Mouse (Mus musculus) heart, postnatal 0 days (tissue): ENCODE results near the gene Ccdc187. TPM values are rescaled to one million over a fixed set of nuclear protein-coding genes. Genes with fewer than 3 reads are reported as not detected.
A peak's percentile ranks its signal among the peaks of the same experiment; 100 is the strongest.

ENCODE experiments used
- ATAC-seq: fragments of 200-750 bp; cut with Nextera tagmentation; 2 replicates; pipeline ENCODE4 v1.8.0; 2017; ENCODE audit warnings: low read depth, moderate number of reproducible peaks, moderate library complexity; ENCODE audit not compliant: insufficient read depth
- DNase-seq: peaks from one replicate; pipeline ENCODE4 v3.0.0-alpha.2; 2016; ENCODE audit warnings: low spot score
- H3K27ac ChIP-seq: fragments of 300-500 bp; sonication (generic); 2 replicates; pipeline ENCODE4 v1.5.1; 2014; ENCODE audit warnings: low read depth, mild to moderate bottlenecking
- H3K27me3 ChIP-seq: fragments of 300-500 bp; sonication (generic); 2 replicates; pipeline ENCODE4 v1.6.1; 2014; ENCODE audit warnings: low read length, mixed read lengths; ENCODE audit not compliant: control insufficient read depth, insufficient read depth
- H3K36me3 ChIP-seq: fragments of 300-500 bp; sonication (generic); replicated peaks from 2 replicates; pipeline ENCODE4 v1.6.1; 2014; ENCODE audit warnings: low read length, mixed read lengths; ENCODE audit not compliant: control insufficient read depth, insufficient read depth
- H3K4me1 ChIP-seq: fragments of 300-500 bp; sonication (generic); 2 replicates; pipeline ENCODE4 v1.6.1; 2014; ENCODE audit warnings: antibody characterized with exemption; ENCODE audit not compliant: control insufficient read depth, insufficient read depth
- H3K4me2 ChIP-seq: fragments of 300-500 bp; sonication (generic); 2 replicates; pipeline ENCODE4 v1.6.1; 2014; ENCODE audit warnings: low read depth, mild to moderate bottlenecking, low read length, moderate library complexity
- H3K4me3 ChIP-seq: fragments of 300-500 bp; sonication (generic); 2 replicates; pipeline ENCODE4 v1.5.1; 2014; ENCODE audit warnings: low read depth, low read length
- H3K9ac ChIP-seq: fragments of 300-500 bp; sonication (generic); replicated peaks from 2 replicates; pipeline ENCODE4 v1.6.1; 2014; ENCODE audit warnings: low read depth, low read length, mixed read lengths
- H3K9me3 ChIP-seq: fragments of 300-500 bp; sonication (generic); replicated peaks from 2 replicates; pipeline ENCODE4 v1.6.1; 2016; ENCODE audit warnings: low read length; ENCODE audit not compliant: control insufficient read depth
- CTCF ChIP-seq: IDR thresholded peaks from 2 replicates; pipeline ENCODE4 v1.5.1; 2016; ENCODE audit warnings: antibody characterized with exemption, control low read depth, low read depth
- EP300 ChIP-seq: IDR thresholded peaks from 2 replicates; pipeline ENCODE4 v1.6.1; 2016; ENCODE audit warnings: antibody characterized with exemption, low read depth
- WGBS: fragments of 180-500 bp; shearing (Covaris S2); extraction: QIAGEN DNeasy Blood & Tissue Kit; methylation state at CpG from one replicate; pipeline ENCODE4 v1.1.7; 2014; 5-methylcytosine and 5-hydroxymethylcytosine counted together
- polyA plus RNA-seq: library from polyadenylated mRNA; unstranded; fragments of >200 nt; fragmentation: Nextera tagmentation; extraction: Ambion mirVana; gene quantifications from 2 replicates; pipeline ENCODE4 v1.2.1, GENCODE M21; 2015
- total RNA-seq: library from RNA; depleted of rRNA; stranded (reverse); fragments of >200 nt; gene quantifications from 2 replicates; pipeline ENCODE4 v1.2.3, GENCODE M21; 2014; ENCODE audit warnings: low replicate concordance

Gene Ccdc187
- total and polyA plus RNA-seq, 2 experiments from 2014 or later = 0.04 to 0.61 TPM

- no peak for DNase-seq
- no peak overlapping the region for H3K4me2 ChIP-seq
- no peaks in the 10 kb centered on the region for H3K27me3 ChIP-seq
- H3K4me1 ChIP-seq = peaks cover 12% of the 10 kb centered on the region
- no peaks in the 10 kb centered on the region for H3K9me3 ChIP-seq
- no peak for ATAC-seq
- H3K36me3 ChIP-seq = no peaks in the 10 kb centered on the region
- TF ChIP-seq CTCF = no peak
- TF ChIP-seq EP300 = no peak
- WGBS = 50% methylated on average over 5 of the region's 5 CpGs
- H3K4me3 ChIP-seq = no peak overlapping the region
- H3K27ac ChIP-seq = no peak overlapping the region
- H3K9ac ChIP-seq = no peak overlapping the region
Measured at GRCm38 (mm10) chr2:26311936-26312335, 17.6 kb upstream of the Ccdc187 start.

- ATAC-seq (peak; percentile 76), DNase-seq (peak; percentile 56)
- no peak overlapping the region for H3K4me3 ChIP-seq
- no peak for TF ChIP-seq CTCF
- TF ChIP-seq EP300 = no peak
- peak overlapping the region; percentile 63 for H3K27ac ChIP-seq
- H3K36me3 ChIP-seq = no peaks in the 10 kb centered on the region
- H3K9ac ChIP-seq = no peak overlapping the region
- no peaks in the 10 kb centered on the region for H3K4me1 ChIP-seq
- H3K4me2 ChIP-seq = no peak overlapping the region
- no peaks in the 10 kb centered on the region for H3K9me3 ChIP-seq
- H3K27me3 ChIP-seq = no peaks in the 10 kb centered on the region
- 13% methylated on average over 10 of the region's 10 CpGs for WGBS
Measured at GRCm38 (mm10) chr2:26309739-26310138, 15.4 kb upstream of the Ccdc187 start.

GRCm38 (mm10) chr2:26306702-26307101 is 12.3 kb upstream of the Ccdc187 start:
- Histone ChIP-seq H3K27ac (no peak overlapping the region), H3K27me3 (no peaks in the 10 kb centered on the region), H3K9ac (no peak overlapping the region), H3K36me3 (no peaks in the 10 kb centered on the region), H3K4me1 (no peaks in the 10 kb centered on the region), H3K9me3 (no peaks in the 10 kb centered on the region), H3K4me3 (no peak overlapping the region), H3K4me2 (no peak overlapping the region)
- no peak for ATAC-seq
- no peak for TF ChIP-seq EP300
- no peak for DNase-seq
- WGBS = 84% methylated on average over 3 of the region's 3 CpGs

GRCm38 (mm10) chr2:26305555-26305954 is 11.2 kb upstream of the Ccdc187 start:
- Histone ChIP-seq H3K27ac (no peak overlapping the region), H3K4me1 (peaks cover under 1% of the 10 kb centered on the region; the same call in 1 of the 2 replicates), H3K27me3 (no peaks in the 10 kb centered on the region), H3K9ac (no peak overlapping the region), H3K4me2 (no peak overlapping the region), H3K4me3 (no peak overlapping the region), H3K36me3 (no peaks in the 10 kb centered on the region), H3K9me3 (no peaks in the 10 kb centered on the region)
- DNase-seq (no peak), ATAC-seq (no peak)
- TF ChIP-seq EP300 (no peak), CTCF (no peak)
- 55% methylated on average over 2 of the region's 2 CpGs for WGBS

- Histone ChIP-seq H3K27ac (no peak overlapping the region), H3K4me1 (peaks cover 8% of the 10 kb centered on the region; the same call in 1 of the 2 replicates), H3K9ac (no peak overlapping the region), H3K4me3 (no peak overlapping the region), H3K9me3 (no peaks in the 10 kb centered on the region), H3K36me3 (no peaks in the 10 kb centered on the region), H3K27me3 (no peaks in the 10 kb centered on the region), H3K4me2 (no peak overlapping the region)
- 69% methylated on average over 1 of the region's 1 CpGs for WGBS
- DNase-seq (no peak), ATAC-seq (no peak)
- TF ChIP-seq EP300 (no peak), CTCF (no peak)
Measured at GRCm38 (mm10) chr2:26304711-26305110, 10.4 kb upstream of the Ccdc187 start.

- Histone ChIP-seq H3K4me2 (no peak overlapping the region), H3K27ac (no peak overlapping the region), H3K4me3 (no peak overlapping the region), H3K27me3 (no peaks in the 10 kb centered on the region), H3K9ac (no peak overlapping the region), H3K36me3 (no peaks in the 10 kb centered on the region), H3K4me1 (peaks cover 19% of the 10 kb centered on the region; the same call in 1 of the 2 replicates), H3K9me3 (no peaks in the 10 kb centered on the region)
- ATAC-seq = no peak
- 84% methylated on average over 10 of the region's 10 CpGs for WGBS
- DNase-seq = no peak
- TF ChIP-seq EP300 = no peak
- no peak for TF ChIP-seq CTCF
Measured at GRCm38 (mm10) chr2:26302005-26302503, 7.7 kb upstream of the Ccdc187 start.
